Mouse (Mus musculus) ES-E14 (cell line): Measurements from ENCODE around the gene Map4k5. TPM values are rescaled to one million over a fixed set of nuclear protein-coding genes. Genes with fewer than 3 reads are reported as not detected.

Experiments used
- DNase-seq: peaks from one replicate; pipeline ENCODE4 v3.0.0-alpha.2; 2013; ENCODE audit warnings: low read depth, low spot score
- H3K27ac ChIP-seq: 2 replicates; pipeline ENCODE4 v1.5.1; 2012; ENCODE audit warnings: low read depth, mild to moderate bottlenecking, low read length, moderate library complexity, mixed read lengths; ENCODE audit not compliant: poor library complexity, insufficient read depth, severe bottlenecking
- H3K36me3 ChIP-seq: 2 replicates; pipeline ENCODE4 v1.6.1; 2012; ENCODE audit warnings: mild to moderate bottlenecking, low read length, moderate library complexity, mixed read lengths; ENCODE audit not compliant: control insufficient read depth, poor library complexity, insufficient read depth, severe bottlenecking
- H3K4me1 ChIP-seq, 2 experiments: fragments of 150-350 bp in 1 of 2; sonication (generic) in 1 of 2; 2 replicates each; pipeline ENCODE4 v1.6.1; 2012; ENCODE audit warnings: low read length in 2 of 2, mild to moderate bottlenecking in 1 of 2, mixed read lengths in 1 of 2; ENCODE audit not compliant: control insufficient read depth in 2 of 2, insufficient read depth in 2 of 2, poor library complexity in 1 of 2
- H3K4me3 ChIP-seq, 2 experiments: fragments of 150-350 bp in 1 of 2; sonication (generic) in 1 of 2; 2 replicates each; pipeline ENCODE4 v1.5.1; 2012; ENCODE audit warnings: low read length in 2 of 2, low read depth in 1 of 2, mild to moderate bottlenecking in 1 of 2, mixed read lengths in 1 of 2; ENCODE audit not compliant: insufficient read depth in 1 of 2, poor library complexity in 1 of 2, severe bottlenecking in 1 of 2
- H3K9ac ChIP-seq: 2 replicates; pipeline ENCODE4 v1.6.1; 2012; ENCODE audit warnings: low read depth, mild to moderate bottlenecking, low read length, mixed read lengths; ENCODE audit not compliant: poor library complexity, insufficient read depth, severe bottlenecking
- H3K9me3 ChIP-seq: fragments of 150-350 bp; sonication (generic); 2 replicates; pipeline ENCODE4 v1.6.1; 2012; ENCODE audit warnings: low read depth, mild to moderate bottlenecking, low read length; ENCODE audit not compliant: control insufficient read depth, insufficient read depth
- CHD2 ChIP-seq: IDR thresholded peaks from 2 replicates; pipeline ENCODE4 v1.6.1; 2014; ENCODE audit warnings: mild to moderate bottlenecking, low read depth, low read length, inconsistent platforms
- HCFC1 ChIP-seq: IDR thresholded peaks from 2 replicates; pipeline ENCODE4 v1.6.1; 2012; ENCODE audit warnings: low read length, inconsistent platforms, borderline replicate concordance; ENCODE audit not compliant: insufficient read depth
- MAFK ChIP-seq: IDR thresholded peaks from 2 replicates; pipeline ENCODE4 v1.6.1; 2014; ENCODE audit warnings: mild to moderate bottlenecking, low read depth, low read length, inconsistent platforms; ENCODE audit not compliant: insufficient read depth
- ZC3H11A ChIP-seq: IDR thresholded peaks from 2 replicates; pipeline ENCODE4 v1.6.1; 2012; ENCODE audit warnings: low read depth, mild to moderate bottlenecking, inconsistent platforms, low read length, borderline replicate concordance
- ZNF384 ChIP-seq: IDR thresholded peaks from 2 replicates; pipeline ENCODE4 v1.6.1; 2012; ENCODE audit warnings: low read depth, low read length, inconsistent platforms
- in situ Hi-C, 2 experiments: fragments of 600-800 bp; cut with MboI; formaldehyde crosslinking; loops; one replicate each; pipeline ENCODE4 v1.15.1; 2025; ENCODE audit warnings: low sequenced_read_pairs in 2 of 2, inconsistent platforms in 1 of 2; ENCODE audit not compliant: unreplicated experiment in 2 of 2
- total RNA-seq: library from RNA; depleted of rRNA; stranded (reverse); fragments of 300-350 nt; gene quantifications from 2 replicates; pipeline ENCODE4 v1.2.3, GENCODE M21; 2012

Gene Map4k5
- total RNA-seq, 1 experiment, result 29.8 TPM

GRCm38 (mm10) chr12:69824881-69825597, 68.0 kb downstream of the Map4k5 start:
- in situ Hi-C loops, result no loop called here
- H3K4me3 ChIP-seq, result no peak overlapping the region
- DNase-seq, result no peak
- H3K27ac ChIP-seq, result no peak overlapping the region
- H3K36me3 ChIP-seq, result peaks cover 6% of the 10 kb centered on the region; the same call in 1 of the 2 replicates
- peaks cover 2 to 6% of the 10 kb centered on the region in 2 experiments for H3K4me1 ChIP-seq
- H3K9me3 ChIP-seq, result no peaks in the 10 kb centered on the region
- H3K9ac ChIP-seq, result no peak overlapping the region
- TF ChIP-seq ZC3H11A, result no peak
- TF ChIP-seq ZNF384, result no peak
- no peak for TF ChIP-seq MAFK
- no peak for TF ChIP-seq CHD2
- TF ChIP-seq HCFC1, result no peak

GRCm38 (mm10) chr12:69814272-69814671, 78.7 kb downstream of the Map4k5 start:
- no peaks in the 10 kb centered on the region for H3K9me3 ChIP-seq
- peaks cover 8% of the 10 kb centered on the region; the same call in 1 of the 2 replicates for H3K36me3 ChIP-seq
- no peak overlapping the region for H3K9ac ChIP-seq
- no peak overlapping the region for H3K4me3 ChIP-seq
- DNase-seq, result no peak
- H3K4me1 ChIP-seq, result no peaks in the 10 kb centered on the region
- H3K27ac ChIP-seq, result no peak overlapping the region
- in situ Hi-C loops, result no loop called here
- TF ChIP-seq MAFK, result no peak
- no peak for TF ChIP-seq CHD2
- no peak for TF ChIP-seq ZC3H11A

- Histone ChIP-seq H3K27ac (no peak overlapping the region), H3K9ac (no peak overlapping the region), H3K36me3 (peaks cover 8% of the 10 kb centered on the region; the same call in 1 of the 2 replicates), H3K4me1 (no peaks in the 10 kb centered on the region; a peak in 1 of 4 replicates), H3K9me3 (no peaks in the 10 kb centered on the region), H3K4me3 (no peak overlapping the region)
- in situ Hi-C loops, result no loop called here
- TF ChIP-seq ZC3H11A (no peak), CHD2 (no peak), HCFC1 (no peak), ZNF384 (no peak), MAFK (no peak)
- no peak for DNase-seq
Measured at GRCm38 (mm10) chr12:69813596-69813995, 79.4 kb downstream of the Map4k5 start.

- in situ Hi-C loops, result no loop called here
- TF ChIP-seq ZC3H11A (no peak), MAFK (no peak), ZNF384 (no peak), CHD2 (no peak), HCFC1 (no peak)
- no peaks in the 10 kb centered on the region; a peak in 1 of 4 replicates for H3K4me1 ChIP-seq
- no peak overlapping the region for H3K27ac ChIP-seq
- no peak for DNase-seq
- H3K9me3 ChIP-seq, result no peaks in the 10 kb centered on the region
- H3K9ac ChIP-seq, result no peak overlapping the region
- H3K4me3 ChIP-seq, result no peak overlapping the region
- peaks cover 8% of the 10 kb centered on the region; the same call in 1 of the 2 replicates for H3K36me3 ChIP-seq
Measured at GRCm38 (mm10) chr12:69812986-69813385, 80.0 kb downstream of the Map4k5 start.
